Mouse (Mus musculus): ENCODE results near the gene Pramel4. TPM values are rescaled to one million over a fixed set of nuclear protein-coding genes. Genes with fewer than 3 reads are reported as not detected.

The Pramel4 gene
- not detected in 2 replicates for polyA plus RNA-seq (2012; rRNA removed)

GRCm38 (mm10) chr4:144058826-144059225 is at the start of gene Pramel4:
TSS of gene Pramel4 (plus strand) at chr4:144059126.

GRCm38 (mm10) chr4:144106174-144106573 is 47.2 kb downstream of the Pramel4 start, which contains the start of gene Gm13102:
TSS of gene Gm13102 (plus strand) at chr4:144106474.

Other genes with a start within 250 kb of the Pramel4 start
- not detected in 2 replicates for gene Gm13084, start 243.0 kb upstream of the Pramel4 start, polyA plus RNA-seq (2012; rRNA removed)
- not detected in 2 replicates for gene Gm13103, start 212.6 kb upstream of the Pramel4 start, polyA plus RNA-seq (2012; rRNA removed)
- not detected in 2 replicates for gene Pramef6, start 158.7 kb upstream of the Pramel4 start, polyA plus RNA-seq (2012; rRNA removed)
- gene Pramef25, start 108.1 kb upstream of the Pramel4 start, polyA plus RNA-seq (2012; rRNA removed), result not detected in 2 replicates
- gene Gm13101, start 92.2 kb upstream of the Pramel4 start, polyA plus RNA-seq (2012; rRNA removed), result not detected in 2 replicates
- gene Pramef17, start 64.8 kb upstream of the Pramel4 start, polyA plus RNA-seq (2012; rRNA removed), result not detected in 2 replicates
- not detected in 2 replicates for gene Gm13102, start 47.3 kb downstream of the Pramel4 start, polyA plus RNA-seq (2012; rRNA removed)
- not detected in 2 replicates for gene Oog3, start 103.5 kb downstream of the Pramel4 start, polyA plus RNA-seq (2012; rRNA removed)
- gene Oog2, start 131.6 kb downstream of the Pramel4 start, polyA plus RNA-seq (2012; rRNA removed), result not detected in 2 replicates
- gene C87977, start 154.2 kb downstream of the Pramel4 start, polyA plus RNA-seq (2012; rRNA removed), result not detected in 2 replicates
- not detected in 2 replicates for gene Pramel5, start 221.4 kb downstream of the Pramel4 start, polyA plus RNA-seq (2012; rRNA removed)